Mouse (Mus musculus): ENCODE measurements around the gene M1ap.
A peak's percentile ranks its signal among the peaks of the same experiment; 100 is the strongest.

Gene M1ap

GRCm38 (mm10) chr6:82946651-82947050 is at the start of gene M1ap:
M1ap (plus strand) TSS chr6:82946902.
- no peak for DNase-seq

GRCm38 (mm10) chr6:82897311-82897710 is 49.4 kb upstream of the M1ap start:
- no peak for DNase-seq

GRCm38 (mm10) chr6:82898227-82898626 is 48.5 kb upstream of the M1ap start:
- no peak for DNase-seq

GRCm38 (mm10) chr6:82898745-82899144 is 48.0 kb upstream of the M1ap start:
- DNase-seq, result no peak

GRCm38 (mm10) chr6:82902559-82902958 is 44.1 kb upstream of the M1ap start:
- no peak for DNase-seq

- DNase-seq, result no peak
Observed at GRCm38 (mm10) chr6:82906985-82907384, 39.7 kb upstream of the M1ap start.

GRCm38 (mm10) chr6:82908034-82908433 is 38.7 kb upstream of the M1ap start:
- DNase-seq, result no peak

- peak; percentile 46 for DNase-seq
Observed at GRCm38 (mm10) chr6:82909136-82909855, 37.4 kb upstream of the M1ap start.

GRCm38 (mm10) chr6:82911303-82911702 is 35.4 kb upstream of the M1ap start:
- no peak for DNase-seq

GRCm38 (mm10) chr6:82913336-82914247 is 33.1 kb upstream of the M1ap start:
- peak; percentile 46 for DNase-seq

GRCm38 (mm10) chr6:82915889-82916288 is 30.8 kb upstream of the M1ap start:
- peak; percentile 75 for DNase-seq

- DNase-seq, result peak; percentile 55
Observed at GRCm38 (mm10) chr6:82916459-82916858, 30.2 kb upstream of the M1ap start.

- peak; percentile 95 for DNase-seq
Observed at GRCm38 (mm10) chr6:82917076-82917777, 29.5 kb upstream of the M1ap start.

- DNase-seq, result no peak
Observed at GRCm38 (mm10) chr6:82917778-82918129, 28.9 kb upstream of the M1ap start.

- peak; percentile 69 for DNase-seq
Observed at GRCm38 (mm10) chr6:82918371-82918770, 28.3 kb upstream of the M1ap start.

- DNase-seq, result peak; percentile 54
Observed at GRCm38 (mm10) chr6:82919520-82919919, 27.2 kb upstream of the M1ap start.

- DNase-seq, result no peak
Observed at GRCm38 (mm10) chr6:82921426-82922224, 25.1 kb upstream of the M1ap start.

GRCm38 (mm10) chr6:82925005-82925404 is 21.7 kb upstream of the M1ap start:
- no peak for DNase-seq

- DNase-seq, result peak; percentile 65
Observed at GRCm38 (mm10) chr6:82926106-82926505, 20.6 kb upstream of the M1ap start.

GRCm38 (mm10) chr6:82926528-82926927 is 20.2 kb upstream of the M1ap start:
- peak; percentile 50 for DNase-seq

- DNase-seq, result no peak
Observed at GRCm38 (mm10) chr6:82927617-82928016, 19.1 kb upstream of the M1ap start.

GRCm38 (mm10) chr6:82934616-82935230 is 12.0 kb upstream of the M1ap start:
- DNase-seq, result peak; percentile 44

All from cerebellum, adult 11-12 months (tissue).